Mouse (Mus musculus) Patski (cell line): ENCODE data around the gene Slc3a1. TPM values are rescaled to one million over a fixed set of nuclear protein-coding genes. Genes with fewer than 3 reads are reported as not detected.

Experiments used
- ATAC-seq: fragments of 100-300 bp; one replicate; pipeline ENCODE4 v1.8.0; 2021
- CTCF ChIA-PET: fragments of 350-600 bp; sonication (Branson Sonifier 250); formaldehyde crosslinking; loops from one replicate; lab custom pipeline; 2022; ENCODE audit warnings: inconsistent platforms; lab: Charles Lee
- POLR2A ChIA-PET: fragments of 350-600 bp; sonication (Branson Sonifier 250); formaldehyde crosslinking; loops from one replicate; lab custom pipeline; 2022; ENCODE audit warnings: antibody characterized with exemption, inconsistent platforms; lab: Charles Lee
- DNase-seq: peaks from one replicate; pipeline ENCODE4 v3.0.0-alpha.2; 2011; ENCODE audit warnings: low read depth, low spot score
- H3K27me3 ChIP-seq: fragments of 371-371 bp; one replicate; pipeline ENCODE4 v1.5.1; 2021
- CTCF ChIP-seq: fragments of 100-300 bp; IDR thresholded peaks from one replicate; pipeline ENCODE4 v1.5.1; 2021
- in situ Hi-C: fragments of 300-500 bp; cut with MboI; formaldehyde crosslinking; loops from 3 replicates; pipeline ENCODE4 v1.11.1; 2018; ENCODE audit warnings: low pct_unique_long_range_greater_than_20kb, mixed read lengths
- polyA plus RNA-seq: library from polyadenylated mRNA; unstranded; gene quantifications from one replicate; pipeline ENCODE4 v1.2.3, GENCODE M21; 2021

The Slc3a1 gene
- polyA plus RNA-seq, 1 experiment from 2014 or later: 0.33 TPM

DNA sequence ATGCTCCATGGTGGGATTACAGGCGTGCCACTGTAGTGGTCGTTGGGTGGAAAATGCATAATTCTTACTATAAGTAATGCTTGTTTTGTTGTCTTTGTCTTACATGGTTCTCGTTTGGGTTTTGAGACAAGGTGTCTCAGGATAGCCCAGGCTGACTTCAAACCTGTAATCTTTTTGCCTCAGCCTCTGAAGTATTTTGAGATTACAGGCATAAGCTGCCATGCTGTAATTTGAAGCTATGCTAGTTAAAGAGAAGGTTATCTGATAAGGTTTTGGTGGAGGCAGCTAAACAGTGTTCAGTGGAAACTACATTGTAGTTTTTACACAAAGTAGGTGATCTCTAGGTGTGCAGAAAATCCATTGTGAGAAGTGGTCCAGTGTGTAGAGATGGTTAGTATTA, 9.8 kb upstream of the Slc3a1 start:
- CTCF ChIA-PET: no interaction called here
- POLR2A ChIA-PET: no interaction called here
- in situ Hi-C loops: no loop called here
- no peak for TF ChIP-seq CTCF
- no peak for DNase-seq
- H3K27me3 ChIP-seq: no peaks in the 10 kb centered on the region
- ATAC-seq: no peak

DNA sequence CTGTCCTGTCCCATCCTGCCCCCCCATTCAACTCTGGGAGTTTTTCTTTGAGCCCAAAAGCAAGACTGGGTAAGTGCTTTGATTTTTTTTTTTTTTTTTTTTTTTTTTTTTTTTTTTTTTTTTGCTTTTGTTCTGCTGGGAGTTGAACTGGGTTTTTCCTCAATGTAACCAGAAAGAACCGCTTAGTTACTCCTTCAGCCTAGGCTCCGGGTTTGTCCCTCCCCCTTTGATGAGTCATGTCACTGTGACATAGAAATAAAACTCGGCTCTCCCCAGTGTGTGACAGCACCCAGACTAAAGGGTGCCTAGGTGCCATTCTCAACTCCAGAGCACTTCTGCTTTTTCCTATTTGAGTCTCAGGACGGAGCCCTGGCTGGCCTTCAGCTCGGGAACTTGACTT, 9.4 kb upstream of the Slc3a1 start:
- in situ Hi-C loops: no loop called here
- DNase-seq (no peak), ATAC-seq (no peak)
- CTCF ChIA-PET: interaction anchor here (0.8 kb wide), 1 partner anchor 51 kb away, joined by 3 read pairs; no protein-coding TSS in a partner anchor
- H3K27me3 ChIP-seq: no peaks in the 10 kb centered on the region
- POLR2A ChIA-PET: interaction anchor here (0.6 kb wide), 1 partner anchor 1519 kb away, joined by 7 read pairs; no protein-coding TSS in a partner anchor
- TF ChIP-seq CTCF: no peak

DNA sequence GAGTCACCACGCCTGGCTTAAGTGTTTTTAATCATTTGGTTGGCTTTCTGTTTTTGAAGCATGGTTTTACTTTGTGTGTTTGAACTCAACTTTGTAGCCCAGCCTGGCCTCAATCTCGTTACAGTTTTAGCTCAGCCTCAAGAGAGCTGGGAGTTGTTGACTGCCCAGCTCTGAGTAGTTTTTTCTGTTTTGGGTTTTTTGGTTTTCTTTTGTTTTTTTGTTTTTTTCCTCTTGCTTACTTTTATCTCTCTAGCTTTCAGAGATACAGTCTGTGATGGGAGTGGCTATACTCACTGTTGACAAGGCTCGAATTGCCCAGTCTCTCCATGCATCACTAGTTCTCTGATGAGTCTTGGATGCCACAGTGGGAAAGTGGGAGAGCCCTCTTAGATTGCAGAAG, 7.8 kb upstream of the Slc3a1 start:
- ChIA-PET CTCF (interaction anchor here (1.2 kb wide), 1 partner anchor 17 kb away, joined by 3 read pairs; no protein-coding TSS in a partner anchor), POLR2A (no interaction called here)
- no peaks in the 10 kb centered on the region for H3K27me3 ChIP-seq
- no peak for DNase-seq
- no peak for ATAC-seq
- TF ChIP-seq CTCF: no peak
- in situ Hi-C loops: loop anchor here (10.0 kb wide), 2 partner anchors 64 to 146 kb away; no protein-coding TSS in a partner anchor

DNA sequence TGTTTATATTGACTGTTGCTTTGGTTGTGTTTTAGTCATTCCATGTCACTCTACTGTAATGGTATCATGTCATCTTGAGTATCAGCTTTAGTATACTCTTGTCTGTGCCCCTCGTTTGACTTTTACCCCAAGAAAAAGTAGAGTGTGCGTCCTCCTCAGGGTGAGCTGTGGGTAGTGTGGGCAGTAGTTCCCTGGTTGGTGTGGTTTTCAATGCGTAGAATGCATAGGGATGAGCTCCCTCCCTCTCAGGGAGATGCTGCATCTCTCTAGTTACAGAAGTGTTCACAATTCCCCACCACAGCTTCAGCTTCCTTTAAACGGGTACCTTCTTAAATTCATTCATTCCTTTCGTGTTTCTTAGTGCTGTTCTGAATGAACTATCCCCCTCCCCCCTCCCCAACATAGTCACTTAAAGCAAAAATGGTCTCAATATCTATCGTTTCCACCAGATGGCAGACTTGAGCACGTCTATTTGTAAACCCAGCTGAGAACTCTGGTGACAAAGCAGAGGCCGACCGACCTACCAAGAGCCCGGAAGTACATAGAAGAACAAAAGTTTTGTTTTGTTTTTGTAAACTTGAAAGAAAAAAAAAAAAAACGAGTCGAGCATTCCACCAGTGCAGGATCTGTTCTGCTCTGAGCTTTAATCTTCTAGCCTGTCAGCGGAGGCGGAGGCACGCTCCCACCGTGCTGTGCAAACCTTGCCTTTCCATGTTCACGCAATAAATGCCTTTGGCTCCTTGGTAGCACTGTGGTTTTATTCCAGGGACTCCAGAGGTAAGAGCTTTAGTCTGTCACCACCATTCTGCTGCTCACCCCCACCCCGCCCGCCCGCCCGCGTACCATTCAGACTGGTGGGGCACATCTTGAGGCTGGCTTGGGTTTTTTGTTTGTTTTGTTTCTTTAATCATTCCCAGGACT, 4.7 kb upstream of the Slc3a1 start:
- peak; percentile 31 for ATAC-seq

DNA sequence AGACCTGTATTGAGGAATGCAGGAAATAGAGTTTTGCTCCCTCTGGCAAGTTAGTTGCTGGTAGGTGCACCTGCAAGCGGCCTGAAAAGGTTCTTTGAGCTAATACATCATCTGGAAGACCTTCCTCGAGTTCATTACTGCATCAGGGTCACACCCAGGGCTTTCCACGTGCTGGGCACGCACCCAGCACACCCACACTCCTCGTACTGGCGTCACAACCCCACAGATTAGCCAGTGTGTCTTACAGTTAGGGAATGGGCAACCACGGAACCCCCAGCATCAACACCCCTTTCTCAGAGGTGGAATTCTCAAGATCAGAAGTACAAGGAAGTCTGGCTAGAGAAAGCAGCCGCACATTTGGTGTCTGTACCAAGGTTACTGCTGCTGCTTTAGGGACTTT, 3.9 kb upstream of the Slc3a1 start:
- H3K27me3 ChIP-seq: no peaks in the 10 kb centered on the region
- CTCF ChIA-PET: interaction anchor here (1.0 to 2.2 kb wide), 5 partner anchors 10 to 26 kb away, joined by 3 to 8 read pairs (median 4); no protein-coding TSS in a partner anchor
- DNase-seq (no peak), ATAC-seq (no peak)
- in situ Hi-C loops: loop anchor here (10.0 kb wide), 2 partner anchors 61 to 149 kb away; no protein-coding TSS in a partner anchor
- TF ChIP-seq CTCF: no peak
- POLR2A ChIA-PET: interaction anchor here (0.6 to 0.7 kb wide), 2 partner anchors 93 to 598 kb away, joined by 3 read pairs; no protein-coding TSS in a partner anchor

More for the DNA sequence above, 4.7 kb upstream of the Slc3a1 start:
- CTCF ChIA-PET: interaction anchor here (0.7 to 2.2 kb wide), 8 partner anchors 9 to 1715 kb away, joined by 3 to 8 read pairs (median 4); no protein-coding TSS in a partner anchor
- in situ Hi-C loops: loop anchor here (10.0 kb wide), 2 partner anchors 61 to 149 kb away; no protein-coding TSS in a partner anchor
- no peaks in the 10 kb centered on the region for H3K27me3 ChIP-seq
- POLR2A ChIA-PET: interaction anchor here (0.6 kb wide), 1 partner anchor 599 kb away, joined by 3 read pairs; no protein-coding TSS in a partner anchor
- peak; percentile 62 for TF ChIP-seq CTCF
- DNase-seq: no peak

DNA sequence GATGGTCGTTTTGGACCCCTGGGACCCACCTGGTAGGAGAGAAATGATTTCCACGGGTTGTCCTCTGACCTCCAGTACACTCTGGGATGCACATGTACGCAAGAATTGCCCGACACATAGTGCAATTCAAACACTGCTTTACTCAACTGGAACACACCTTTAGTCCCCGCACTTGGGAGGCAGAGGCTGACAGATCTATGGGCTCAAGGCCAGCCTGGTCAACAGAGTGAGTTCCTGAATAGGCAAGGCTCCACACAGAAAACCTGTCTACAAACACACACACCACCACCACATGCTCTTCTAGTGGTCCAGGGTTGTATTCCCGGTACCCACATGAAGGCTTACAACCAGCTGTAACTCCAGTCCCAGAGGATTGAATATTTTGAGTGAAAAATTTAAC, 3.0 kb upstream of the Slc3a1 start:
- DNase-seq: no peak
- H3K27me3 ChIP-seq: no peaks in the 10 kb centered on the region
- in situ Hi-C loops: loop anchor here (10.0 kb wide), 2 partner anchors 60 to 150 kb away; no protein-coding TSS in a partner anchor
- POLR2A ChIA-PET: interaction anchor here (0.7 kb wide), 1 partner anchor 92 kb away, joined by 3 read pairs; no protein-coding TSS in a partner anchor
- ATAC-seq: no peak
- TF ChIP-seq CTCF: no peak
- CTCF ChIA-PET: no interaction called here

DNA sequence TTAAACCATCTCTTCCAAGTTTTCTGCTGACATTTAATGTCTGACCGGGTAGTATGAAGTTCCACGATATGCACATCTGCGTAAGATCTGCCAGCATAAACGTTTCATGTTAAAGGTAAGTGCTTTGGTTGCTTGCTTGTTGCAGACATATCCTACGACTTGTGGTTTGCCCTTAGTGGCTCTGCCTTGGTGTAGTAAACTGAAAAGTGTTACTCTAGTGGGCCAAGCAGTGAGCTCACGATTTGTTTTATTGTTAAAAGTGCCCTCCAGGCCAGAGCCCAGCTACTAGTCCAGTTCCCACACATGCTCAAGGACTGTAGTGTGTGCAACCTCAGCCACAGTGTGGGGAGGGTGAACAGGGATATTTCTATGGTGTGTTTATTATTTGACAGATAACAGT, 1.7 kb upstream of the Slc3a1 start:
- H3K27me3 ChIP-seq: no peaks in the 10 kb centered on the region
- no peak for ATAC-seq
- in situ Hi-C loops: loop anchor here (10.0 kb wide), 2 partner anchors 58 to 152 kb away; no protein-coding TSS in a partner anchor
- ChIA-PET POLR2A (no interaction called here), CTCF (no interaction called here)
- TF ChIP-seq CTCF: no peak
- no peak for DNase-seq

DNA sequence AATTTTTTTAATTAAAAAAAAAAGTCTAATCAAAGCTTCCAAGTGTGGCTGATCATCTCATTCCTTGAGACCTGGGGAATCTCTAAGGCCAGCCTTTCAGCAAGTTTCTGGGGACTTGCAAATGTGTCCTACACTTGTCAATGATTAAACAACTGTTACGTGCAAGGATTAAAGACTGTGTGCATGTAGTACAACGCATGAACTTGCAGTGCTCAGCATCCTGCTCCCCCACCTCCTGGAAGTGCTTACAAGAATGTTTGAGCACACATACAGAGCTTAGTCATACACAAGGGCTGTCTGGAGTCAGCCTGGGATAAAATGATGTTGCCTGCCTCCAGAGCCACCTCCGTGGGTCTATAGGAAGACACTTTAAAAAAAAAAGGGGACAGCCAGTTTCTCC, 929 bp upstream of the Slc3a1 start:
- POLR2A ChIA-PET: interaction anchor here (0.6 kb wide), 1 partner anchor 62 kb away, joined by 4 read pairs; no protein-coding TSS in a partner anchor
- CTCF ChIA-PET: no interaction called here
- DNase-seq (no peak), ATAC-seq (peak; percentile 55)
- in situ Hi-C loops: loop anchor here (10.0 kb wide), 2 partner anchors 58 to 152 kb away; no protein-coding TSS in a partner anchor
- no peak for TF ChIP-seq CTCF
- no peaks in the 10 kb centered on the region for H3K27me3 ChIP-seq

DNA sequence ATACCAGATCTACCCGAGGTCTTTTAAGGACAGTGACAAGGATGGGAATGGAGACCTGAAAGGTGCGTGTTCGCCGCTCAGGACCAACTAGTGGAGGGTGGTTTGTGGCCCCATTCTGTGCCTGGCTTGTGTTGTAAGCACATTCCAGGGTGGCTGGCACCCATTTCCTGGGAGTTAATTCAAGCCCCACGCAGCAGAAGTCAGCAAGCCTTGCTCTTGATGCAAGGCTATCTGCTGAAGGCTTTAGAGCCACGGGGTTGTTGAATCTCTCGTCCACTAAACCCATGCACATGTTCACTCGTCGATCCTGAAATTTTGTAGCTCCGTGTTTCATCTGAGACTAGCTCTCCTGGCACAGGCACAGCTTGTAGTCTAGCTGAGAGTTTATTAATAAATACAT, 621 bp downstream of the Slc3a1 start:
- in situ Hi-C loops: loop anchor here (10.0 kb wide), 2 partner anchors 56 to 154 kb away; no protein-coding TSS in a partner anchor
- POLR2A ChIA-PET: no interaction called here
- TF ChIP-seq CTCF: no peak
- ATAC-seq (no peak), DNase-seq (no peak)
- CTCF ChIA-PET: no interaction called here
- H3K27me3 ChIP-seq: no peaks in the 10 kb centered on the region

DNA sequence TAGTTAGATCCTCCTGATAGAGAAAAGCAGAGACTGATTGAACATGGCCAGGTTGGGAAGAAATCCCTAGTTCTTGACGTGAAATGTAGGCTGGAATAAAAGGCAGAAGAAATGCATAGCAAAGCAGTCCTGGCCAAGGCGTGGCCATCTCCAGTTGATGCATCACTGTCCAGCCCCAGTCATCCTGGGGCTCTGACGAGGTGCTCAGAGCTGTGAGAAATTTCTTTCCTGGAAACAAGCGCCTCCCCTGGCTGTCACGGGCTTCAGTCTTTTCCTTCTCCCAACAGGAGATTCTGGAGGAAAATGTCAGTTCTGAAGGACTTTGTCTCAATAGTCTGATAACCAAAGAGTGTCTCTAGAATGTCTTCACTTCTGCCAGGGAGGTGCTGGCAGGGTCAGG, 2.5 kb downstream of the Slc3a1 start:
- ChIA-PET POLR2A (interaction anchor here (0.6 kb wide), 1 partner anchor 205 kb away, joined by 4 read pairs; no protein-coding TSS in a partner anchor), CTCF (no interaction called here)
- no peak for ATAC-seq
- DNase-seq: no peak
- TF ChIP-seq CTCF: no peak
- H3K27me3 ChIP-seq: no peaks in the 10 kb centered on the region
- in situ Hi-C loops: no loop called here
